Mouse (Mus musculus): ENCODE data around the gene Gm28048. TPM values are rescaled to one million over a fixed set of nuclear protein-coding genes. Genes with fewer than 3 reads are reported as not detected.

Gene Gm28048
- polyA plus RNA-seq (2016; fragmentation: Nextera tagmentation; extraction: Ambion mirVana), result 4.3 and 4.6 TPM in 2 replicates

DNA sequence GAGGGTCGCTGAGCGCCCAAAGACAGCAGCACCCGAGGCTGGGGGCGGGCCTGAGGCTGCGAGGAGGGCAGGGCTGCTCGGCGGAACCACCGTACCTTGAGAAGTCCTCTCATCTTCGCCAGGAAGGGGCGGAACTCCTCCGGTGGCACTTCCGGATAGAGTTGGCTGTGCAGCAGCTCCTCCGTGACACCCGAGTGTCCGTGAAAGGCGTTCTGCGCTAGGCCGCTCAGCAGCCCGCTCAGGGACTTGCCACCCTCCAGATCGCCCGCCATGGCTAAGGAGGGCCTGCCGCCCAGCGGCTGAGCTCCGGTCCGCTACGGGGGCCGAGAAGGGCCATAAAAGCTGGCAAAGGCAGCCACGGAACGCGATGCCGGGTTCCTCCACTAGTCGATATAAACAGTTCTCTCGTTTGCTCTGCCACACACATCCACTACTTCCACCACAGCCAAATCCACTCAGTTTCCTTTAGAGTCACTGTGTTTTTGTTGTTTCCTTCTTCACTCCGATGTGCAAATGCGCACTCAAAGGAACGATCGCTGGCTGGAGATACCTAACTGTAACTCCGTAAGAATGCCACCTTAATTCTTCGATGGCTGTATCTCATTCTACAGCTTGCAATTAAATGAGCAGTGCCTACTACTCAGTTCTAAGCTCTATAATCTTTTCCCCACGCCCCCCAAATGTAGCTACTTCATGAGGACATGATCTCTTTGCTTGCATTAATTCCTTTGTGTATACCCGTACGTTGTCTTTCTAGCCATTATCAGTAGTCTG is at the start of gene Gm28048, which contains the start of gene Commd1:
Gene Gm28048 (minus strand): TSS at position 107 of the 774 bp plus-strand sequence.
Gene Commd1 (minus strand): TSS at position 399 of the 774 bp plus-strand sequence.
- peak within 1 kb of the TSS; percentile 80 for H3K4me3 ChIP-seq
- 4% methylated on average over 42 of the region's 42 CpGs for WGBS
- no peaks in the 10 kb centered on the region for H3K9me3 ChIP-seq

GRCm38 (mm10) chr11:23029399-23029798 is 47.5 kb upstream of the Gm28048 start:
- H3K4me3 ChIP-seq, result no peak overlapping the region
- H3K36me3 ChIP-seq (replicated peaks), result no peaks in the 10 kb centered on the region
- H3K4me1 ChIP-seq, result no peaks in the 10 kb centered on the region
- 83% methylated on average over 6 of the region's 6 CpGs for WGBS
- H3K27ac ChIP-seq (replicated peaks), result no peak overlapping the region
- H3K27me3 ChIP-seq (replicated peaks; ENCODE audit: low read depth, poor library complexity, severe bottlenecking), result no peaks in the 10 kb centered on the region
- no peaks in the 10 kb centered on the region for H3K9me3 ChIP-seq
- no peak for DNase-seq (ENCODE audit: low spot score)

More for the DNA sequence above, at the start of gene Gm28048, which contains the start of gene Commd1:
- Histone ChIP-seq H3K36me3 (replicated peaks) (peaks cover 22% of the 10 kb centered on the region), H3K27me3 (replicated peaks; ENCODE audit: low read depth, poor library complexity, severe bottlenecking) (no peaks in the 10 kb centered on the region), H3K4me1 (peaks cover 10% of the 10 kb centered on the region), H3K27ac (replicated peaks) (peak within 1 kb of the TSS; percentile 94)
- peak; percentile 95 for DNase-seq (ENCODE audit: low spot score)

- no peaks in the 10 kb centered on the region for H3K36me3 ChIP-seq (replicated peaks)
- DNase-seq (ENCODE audit: low spot score), result no peak
- WGBS, result 71% methylated on average over 3 of the region's 3 CpGs
- no peak overlapping the region for H3K27ac ChIP-seq (replicated peaks)
- no peaks in the 10 kb centered on the region for H3K4me1 ChIP-seq
- H3K27me3 ChIP-seq (replicated peaks; ENCODE audit: low read depth, poor library complexity, severe bottlenecking), result no peaks in the 10 kb centered on the region
- H3K9me3 ChIP-seq, result no peaks in the 10 kb centered on the region
- H3K4me3 ChIP-seq, result no peak overlapping the region
These were observed 47.1 kb upstream of the Gm28048 start for GRCm38 (mm10) chr11:23028957-23029356.

DNA sequence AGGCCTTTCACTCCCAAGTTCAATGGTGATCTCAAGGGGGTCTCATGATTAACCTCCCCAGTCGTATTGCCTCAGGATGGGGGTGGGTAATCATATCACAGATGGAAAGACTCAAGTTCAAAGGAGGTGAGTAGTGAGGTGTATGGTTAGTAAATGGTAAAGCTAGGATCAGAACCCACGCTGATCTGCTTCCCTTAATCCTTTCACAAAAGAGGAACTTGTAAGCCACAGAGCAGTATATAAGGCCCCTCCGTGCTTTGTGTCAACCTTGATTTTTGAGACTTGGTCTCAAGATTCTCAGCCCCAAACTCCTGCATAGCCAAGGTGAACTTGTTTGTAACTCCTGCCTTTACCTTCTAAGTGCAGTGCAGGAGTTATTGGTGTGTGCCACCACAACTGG is 42.3 kb upstream of the Gm28048 start:
- H3K4me3 ChIP-seq, result no peak overlapping the region
- 76% methylated on average over 3 of the region's 3 CpGs for WGBS
- no peaks in the 10 kb centered on the region for H3K36me3 ChIP-seq (replicated peaks)
- DNase-seq (ENCODE audit: low spot score), result no peak
- H3K4me1 ChIP-seq, result peaks cover 13% of the 10 kb centered on the region
- no peaks in the 10 kb centered on the region for H3K27me3 ChIP-seq (replicated peaks; ENCODE audit: low read depth, poor library complexity, severe bottlenecking)
- no peaks in the 10 kb centered on the region for H3K9me3 ChIP-seq
- no peak overlapping the region for H3K27ac ChIP-seq (replicated peaks)

GRCm38 (mm10) chr11:23023155-23023554 is 41.3 kb upstream of the Gm28048 start:
- H3K4me1 ChIP-seq, result peaks cover 13% of the 10 kb centered on the region
- no peaks in the 10 kb centered on the region for H3K9me3 ChIP-seq
- no peaks in the 10 kb centered on the region for H3K36me3 ChIP-seq (replicated peaks)
- WGBS, result 93% methylated on average over 2 of the region's 2 CpGs
- H3K27me3 ChIP-seq (replicated peaks; ENCODE audit: low read depth, poor library complexity, severe bottlenecking), result no peaks in the 10 kb centered on the region
- DNase-seq (ENCODE audit: low spot score), result no peak
- no peak overlapping the region for H3K4me3 ChIP-seq
- no peak overlapping the region for H3K27ac ChIP-seq (replicated peaks)

DNA sequence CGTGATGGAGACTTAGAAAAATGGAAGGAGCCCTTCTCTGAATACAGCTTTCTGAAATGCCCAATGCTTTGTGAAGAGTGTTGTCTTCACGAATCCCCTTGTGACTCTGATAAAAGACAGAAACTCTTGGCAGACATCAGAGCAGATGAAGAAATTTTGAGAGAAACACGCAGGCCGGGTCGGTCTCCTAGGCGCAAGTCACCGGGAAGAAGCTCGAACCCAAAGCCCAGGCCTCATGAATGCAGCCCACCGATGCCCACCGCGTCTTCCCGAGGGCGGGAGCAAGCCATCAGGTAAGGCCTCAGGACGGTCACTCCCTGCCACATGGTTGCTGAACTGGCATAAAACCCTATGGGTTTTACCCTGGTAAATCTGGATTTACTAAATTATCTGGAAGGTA is 39.0 kb upstream of the Gm28048 start:
- 87% methylated on average over 14 of the region's 14 CpGs for WGBS
- no peaks in the 10 kb centered on the region for H3K9me3 ChIP-seq
- no peak for DNase-seq (ENCODE audit: low spot score)

DNA sequence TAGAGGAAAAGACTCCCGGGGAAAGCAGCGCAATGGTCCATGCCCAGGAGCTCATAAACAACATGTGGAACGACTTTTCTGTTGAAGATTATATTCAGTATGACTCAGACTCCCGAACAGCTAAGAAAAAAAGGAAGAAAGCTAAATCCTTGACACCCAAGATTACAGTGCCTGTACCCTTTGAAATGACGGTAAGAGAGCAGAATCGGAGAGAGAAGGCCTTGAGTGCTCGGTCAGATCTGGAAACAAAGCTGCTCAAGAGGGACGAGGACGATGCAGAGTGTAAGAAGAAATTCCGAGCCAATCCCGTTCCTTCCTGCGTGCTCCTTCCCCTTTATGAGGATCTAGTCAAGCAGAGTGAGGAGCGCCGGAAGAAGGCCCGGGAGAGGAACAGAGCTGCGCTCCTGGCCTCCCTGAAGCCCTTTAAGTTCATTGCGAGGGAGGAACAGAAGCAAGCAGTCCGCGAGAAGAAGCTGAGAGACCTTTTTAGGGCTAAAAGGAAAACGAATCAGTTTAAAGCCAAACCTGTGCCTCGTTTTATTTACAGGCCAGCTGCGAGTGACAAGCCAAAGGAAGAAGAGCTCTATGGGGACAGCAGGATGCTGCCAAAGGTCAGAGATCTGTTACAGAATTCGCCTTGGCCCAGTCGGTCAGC is 38.4 kb upstream of the Gm28048 start:
- H3K4me1 ChIP-seq, result peaks cover 13% of the 10 kb centered on the region
- 63% methylated on average over 24 of the region's 24 CpGs for WGBS
- H3K4me3 ChIP-seq, result no peak overlapping the region
- H3K9me3 ChIP-seq, result no peaks in the 10 kb centered on the region
- no peaks in the 10 kb centered on the region for H3K36me3 ChIP-seq (replicated peaks)
- no peak overlapping the region; the same call in 1 of the 2 replicates for H3K27ac ChIP-seq (replicated peaks)
- DNase-seq (ENCODE audit: low spot score), result no peak
- H3K27me3 ChIP-seq (replicated peaks; ENCODE audit: low read depth, poor library complexity, severe bottlenecking), result no peaks in the 10 kb centered on the region

More for the DNA sequence above, 39.0 kb upstream of the Gm28048 start:
- Histone ChIP-seq H3K27ac (replicated peaks) (no peak overlapping the region), H3K27me3 (replicated peaks; ENCODE audit: low read depth, poor library complexity, severe bottlenecking) (no peaks in the 10 kb centered on the region), H3K36me3 (replicated peaks) (no peaks in the 10 kb centered on the region), H3K4me3 (no peak overlapping the region), H3K4me1 (peaks cover 13% of the 10 kb centered on the region)

- no peaks in the 10 kb centered on the region for H3K36me3 ChIP-seq (replicated peaks)
- no peaks in the 10 kb centered on the region for H3K9me3 ChIP-seq
- H3K27me3 ChIP-seq (replicated peaks; ENCODE audit: low read depth, poor library complexity, severe bottlenecking), result no peaks in the 10 kb centered on the region
- H3K4me3 ChIP-seq, result no peak overlapping the region
- WGBS, result 93% methylated on average over 4 of the region's 4 CpGs
- H3K27ac ChIP-seq (replicated peaks), result no peak overlapping the region
- no peak for DNase-seq (ENCODE audit: low spot score)
- H3K4me1 ChIP-seq, result peaks cover 13% of the 10 kb centered on the region
These were observed 36.1 kb upstream of the Gm28048 start for GRCm38 (mm10) chr11:23017943-23018342.

GRCm38 (mm10) chr11:23014996-23015395 is 33.1 kb upstream of the Gm28048 start:
- WGBS, result 69% methylated on average over 6 of the region's 6 CpGs
- H3K27ac ChIP-seq (replicated peaks), result no peak overlapping the region
- H3K27me3 ChIP-seq (replicated peaks; ENCODE audit: low read depth, poor library complexity, severe bottlenecking), result no peaks in the 10 kb centered on the region
- peaks cover 2% of the 10 kb centered on the region for H3K4me1 ChIP-seq
- no peak for DNase-seq (ENCODE audit: low spot score)
- H3K9me3 ChIP-seq, result no peaks in the 10 kb centered on the region
- no peaks in the 10 kb centered on the region for H3K36me3 ChIP-seq (replicated peaks)
- no peak overlapping the region for H3K4me3 ChIP-seq

- no peaks in the 10 kb centered on the region; the same call in 1 of the 2 replicates for H3K4me1 ChIP-seq
- H3K27me3 ChIP-seq (replicated peaks; ENCODE audit: low read depth, poor library complexity, severe bottlenecking), result no peaks in the 10 kb centered on the region
- no peaks in the 10 kb centered on the region for H3K9me3 ChIP-seq
- no peak overlapping the region for H3K4me3 ChIP-seq
- WGBS, result 89% methylated on average over 4 of the region's 4 CpGs
- no peaks in the 10 kb centered on the region for H3K36me3 ChIP-seq (replicated peaks)
- DNase-seq (ENCODE audit: low spot score), result peak; percentile 27
- no peak overlapping the region for H3K27ac ChIP-seq (replicated peaks)
These were observed 31.8 kb upstream of the Gm28048 start for GRCm38 (mm10) chr11:23013580-23014294.

GRCm38 (mm10) chr11:23013096-23013495 is 31.2 kb upstream of the Gm28048 start:
- H3K27ac ChIP-seq (replicated peaks), result no peak overlapping the region
- WGBS, result 72% methylated on average over 1 of the region's 1 CpGs
- DNase-seq (ENCODE audit: low spot score), result no peak
- no peaks in the 10 kb centered on the region for H3K36me3 ChIP-seq (replicated peaks)
- no peaks in the 10 kb centered on the region for H3K9me3 ChIP-seq
- H3K4me3 ChIP-seq, result no peak overlapping the region
- no peaks in the 10 kb centered on the region; the same call in 1 of the 2 replicates for H3K4me1 ChIP-seq
- H3K27me3 ChIP-seq (replicated peaks; ENCODE audit: low read depth, poor library complexity, severe bottlenecking), result no peaks in the 10 kb centered on the region

DNA sequence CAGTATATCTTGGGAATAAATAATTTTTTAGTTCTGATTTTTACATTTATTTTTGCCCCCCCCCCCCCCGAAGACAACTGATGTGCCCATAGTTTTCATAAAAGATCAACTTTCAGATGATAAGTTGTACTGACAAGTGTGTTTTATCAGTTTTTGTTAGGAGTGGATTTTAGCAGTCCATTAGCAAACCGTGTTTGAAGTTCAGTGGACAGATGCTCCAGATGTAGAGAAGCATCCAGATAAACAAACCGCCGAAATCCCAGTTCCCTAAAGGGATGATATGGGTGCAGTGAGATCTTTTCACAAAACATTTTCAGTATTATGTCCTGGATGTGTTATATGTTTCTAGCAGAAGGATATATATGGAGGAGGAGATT is 26.9 kb upstream of the Gm28048 start:
- peaks cover 6% of the 10 kb centered on the region for H3K4me1 ChIP-seq
- peak overlapping the region; percentile 73 for H3K4me3 ChIP-seq
- no peaks in the 10 kb centered on the region for H3K9me3 ChIP-seq
- DNase-seq (ENCODE audit: low spot score), result no peak
- H3K27ac ChIP-seq (replicated peaks), result peak overlapping the region; percentile 88; the same call in 1 of the 2 replicates
- H3K27me3 ChIP-seq (replicated peaks; ENCODE audit: low read depth, poor library complexity, severe bottlenecking), result no peaks in the 10 kb centered on the region
- WGBS, result 47% methylated on average over 4 of the region's 4 CpGs
- H3K36me3 ChIP-seq (replicated peaks), result peaks cover 24% of the 10 kb centered on the region

All from embryonic facial prominence, embryonic 10.5 days (tissue).